Mouse (Mus musculus) cortical plate, adult 2 months (tissue): ENCODE results near the gene Tmem45b.

Source experiments
- CTCF ChIP-seq: fragments of 200-500 bp; IDR thresholded peaks from 2 replicates; pipeline ENCODE4 v1.5.1; 2011; ENCODE audit warnings: mild to moderate bottlenecking, control low read depth, low read length; ENCODE audit not compliant: insufficient read depth; ENCODE audit errors: extremely low read depth
- POLR2A ChIP-seq: fragments of 200-500 bp; IDR thresholded peaks from 2 replicates; pipeline ENCODE4 v1.6.1; 2011; ENCODE audit warnings: mild to moderate bottlenecking, low read length, control low read depth; ENCODE audit not compliant: insufficient read depth; ENCODE audit errors: extremely low read depth

DNA sequence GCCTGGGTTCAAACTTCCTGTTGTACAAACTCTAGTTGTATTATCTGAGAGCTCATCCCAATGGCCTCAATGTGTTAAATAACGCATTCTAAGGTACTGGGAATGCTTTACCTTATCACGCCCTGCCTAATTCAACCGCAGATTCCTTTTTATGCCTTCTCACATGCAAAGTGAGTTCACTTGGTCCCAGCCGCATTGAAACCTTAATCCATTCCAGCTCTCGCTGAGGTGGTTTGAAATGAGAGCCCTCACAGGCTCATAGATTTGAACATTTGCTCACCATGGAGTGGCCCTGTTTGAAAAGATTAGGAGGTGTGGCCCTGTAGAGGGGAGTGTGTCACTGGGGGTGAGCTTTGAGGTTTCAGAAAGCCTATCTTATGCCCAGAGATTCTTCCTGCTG is 23.9 kb downstream of the Tmem45b start:
- no peak for TF ChIP-seq CTCF
- TF ChIP-seq POLR2A, result no peak
